Mouse (Mus musculus): ENCODE results near the gene Nipsnap1. TPM values are rescaled to one million over a fixed set of nuclear protein-coding genes. Genes with fewer than 3 reads are reported as not detected.

The Nipsnap1 gene
- total and polyA plus RNA-seq, 2 experiments = 226 to 294 TPM

DNA sequence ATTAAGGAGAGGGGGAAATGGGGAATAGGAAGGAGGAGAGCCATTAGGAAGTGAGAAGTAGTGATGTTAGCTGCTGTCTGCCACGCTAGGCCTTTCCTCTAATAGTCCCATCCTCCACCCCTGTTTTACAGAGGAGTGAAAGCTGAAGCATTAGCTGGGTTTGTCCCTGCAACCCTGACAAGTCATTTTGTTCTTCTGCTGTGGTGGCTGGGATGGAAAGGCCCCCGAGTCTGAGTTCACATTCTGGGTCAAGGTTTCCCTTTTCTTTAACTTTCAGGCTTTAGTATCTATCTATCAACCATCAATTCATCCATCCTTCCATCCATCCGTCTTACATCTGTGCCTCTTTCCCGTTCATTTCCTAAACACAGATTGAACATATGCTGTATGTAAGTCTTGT, 7.3 kb downstream of the Nipsnap1 start:
- H3K9ac ChIP-seq (ENCODE audit: low read depth, low read length) = no peak overlapping the region
- peaks cover 18% of the 10 kb centered on the region; the same call in 1 of the 2 replicates for H3K79me2 ChIP-seq (ENCODE audit: control insufficient read depth, insufficient read depth, low read length)
- WGBS = 81% methylated on average over 4 of the region's 4 CpGs
- TF ChIP-seq CTCF (IDR thresholded peaks at IDR 0.05; ENCODE audit: low read depth, low read length) (no peak), POLR2A (IDR thresholded peaks at IDR 0.05; ENCODE audit: extremely low read depth, insufficient read depth, low read length) (no peak)
- no peaks in the 10 kb centered on the region for H3K27me3 ChIP-seq (ENCODE audit: control insufficient read depth, insufficient read depth, low read length)
- no peak overlapping the region for H3K4me3 ChIP-seq (ENCODE audit: insufficient read depth, low read depth, low read length)
- DNase-seq (ENCODE audit: extremely low read depth, low read depth, low spot score) = no peak
- peak overlapping the region; percentile 43; the same call in 1 of the 2 replicates for H3K27ac ChIP-seq (replicated peaks; ENCODE audit: insufficient read depth, low read depth, low read length)
- H3K4me1 ChIP-seq (ENCODE audit: control insufficient read depth, insufficient read depth, low read length) = peaks cover 28% of the 10 kb centered on the region
- H3K36me3 ChIP-seq (ENCODE audit: control insufficient read depth, insufficient read depth, low read length) = 0 out of 2 replicates have a peak, but pooled peaks cover 3% of the 10 kb centered on the region

DNA sequence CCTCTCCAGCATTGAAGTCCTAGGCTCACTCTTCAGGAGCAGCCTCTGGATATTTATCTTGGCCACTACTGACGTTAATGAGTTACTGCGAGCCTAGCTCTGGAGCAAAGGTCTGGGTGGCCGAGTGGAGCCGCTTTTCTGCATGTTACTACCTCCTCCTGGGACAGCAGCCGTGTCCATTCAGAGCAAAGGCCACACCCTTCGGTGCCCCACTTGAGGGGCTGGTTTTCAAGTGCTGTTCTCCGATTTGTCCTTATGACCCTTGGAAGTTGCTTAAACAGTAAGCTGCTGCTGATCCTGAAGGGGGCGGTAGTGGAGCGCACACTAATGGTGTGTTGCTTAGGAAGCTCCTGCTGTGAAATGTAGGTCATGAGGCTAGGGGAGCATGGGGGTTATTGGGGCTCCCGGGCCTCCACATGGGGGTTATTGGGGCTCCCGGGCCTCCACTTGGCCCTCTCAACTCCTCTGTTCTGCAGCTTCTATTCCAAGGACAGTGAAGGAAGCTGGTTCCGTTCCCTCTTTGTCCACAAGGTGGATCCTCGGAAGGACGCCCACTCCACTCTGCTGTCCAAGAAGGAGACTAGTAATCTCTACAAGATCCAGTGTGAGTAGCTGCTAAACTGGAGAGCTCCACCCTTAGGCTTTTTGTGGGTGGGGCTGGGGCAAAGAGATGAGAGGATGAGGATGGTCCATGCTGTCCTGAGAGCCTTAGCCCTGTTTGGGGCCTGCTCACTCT, 9.3 kb downstream of the Nipsnap1 start:
- Histone ChIP-seq H3K27ac (replicated peaks; ENCODE audit: insufficient read depth, low read depth, low read length) (peak overlapping the region; percentile 66), H3K9ac (ENCODE audit: low read depth, low read length) (peak overlapping the region; percentile 24), H3K79me2 (ENCODE audit: control insufficient read depth, insufficient read depth, low read length) (peaks cover 10% of the 10 kb centered on the region; the same call in 1 of the 2 replicates), H3K4me1 (ENCODE audit: control insufficient read depth, insufficient read depth, low read length) (peaks cover 28% of the 10 kb centered on the region), H3K4me3 (ENCODE audit: insufficient read depth, low read depth, low read length) (peak overlapping the region; percentile 5; the same call in 1 of the 2 replicates), H3K36me3 (ENCODE audit: control insufficient read depth, insufficient read depth, low read length) (peaks cover 3% of the 10 kb centered on the region; the same call in 1 of the 2 replicates), H3K27me3 (ENCODE audit: control insufficient read depth, insufficient read depth, low read length) (no peaks in the 10 kb centered on the region)
- TF ChIP-seq POLR2A (IDR thresholded peaks at IDR 0.05; ENCODE audit: extremely low read depth, insufficient read depth, low read length) = no peak
- TF ChIP-seq CTCF (IDR thresholded peaks at IDR 0.05; ENCODE audit: low read depth, low read length) = peak; percentile 67
- peak; percentile 99 for DNase-seq (ENCODE audit: extremely low read depth, low read depth, low spot score)
- 15% methylated on average over 14 of the region's 14 CpGs for WGBS

- Histone ChIP-seq H3K9ac (ENCODE audit: low read depth, low read length) (no peak overlapping the region), H3K79me2 (ENCODE audit: control insufficient read depth, insufficient read depth, low read length) (0 out of 2 replicates have a peak, but pooled peaks cover 7% of the 10 kb centered on the region), H3K27me3 (ENCODE audit: control insufficient read depth, insufficient read depth, low read length) (no peaks in the 10 kb centered on the region), H3K4me3 (ENCODE audit: insufficient read depth, low read depth, low read length) (no peak overlapping the region), H3K4me1 (ENCODE audit: control insufficient read depth, insufficient read depth, low read length) (peaks cover 26% of the 10 kb centered on the region), H3K27ac (replicated peaks; ENCODE audit: insufficient read depth, low read depth, low read length) (no peak overlapping the region), H3K36me3 (ENCODE audit: control insufficient read depth, insufficient read depth, low read length) (peaks cover 23% of the 10 kb centered on the region; the same call in 1 of the 2 replicates)
- TF ChIP-seq CTCF (IDR thresholded peaks at IDR 0.05; ENCODE audit: low read depth, low read length) (peak; percentile 58; the same call in 1 of the 2 replicates), POLR2A (IDR thresholded peaks at IDR 0.05; ENCODE audit: extremely low read depth, insufficient read depth, low read length) (no peak)
- DNase-seq (ENCODE audit: extremely low read depth, low read depth, low spot score) = peak; percentile 50
- 53% methylated on average over 2 of the region's 2 CpGs for WGBS
These were observed 11.7 kb downstream of the Nipsnap1 start for GRCm38 (mm10) chr11:4885385-4885903.

DNA sequence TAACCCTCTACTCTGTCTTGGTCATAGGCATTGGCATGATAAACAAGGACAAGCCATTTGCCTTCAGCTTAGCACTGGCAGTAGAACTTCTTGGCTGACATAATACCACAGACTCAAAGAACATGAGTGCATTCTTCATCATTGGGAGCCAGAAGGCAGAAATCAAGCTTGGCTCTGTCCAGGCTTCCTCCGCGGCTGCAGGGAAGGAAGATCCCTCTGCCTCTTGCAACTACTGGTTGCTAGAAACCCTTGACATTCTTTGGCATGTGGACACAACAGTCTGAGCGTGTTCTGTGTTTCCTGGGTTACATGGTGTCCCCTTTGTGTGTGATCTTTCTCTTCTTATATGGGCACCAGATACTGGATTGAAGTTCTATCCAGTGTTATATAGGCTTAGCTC, 13.2 kb downstream of the Nipsnap1 start:
- no peak for TF ChIP-seq POLR2A (IDR thresholded peaks at IDR 0.05; ENCODE audit: extremely low read depth, insufficient read depth, low read length)
- TF ChIP-seq CTCF (IDR thresholded peaks at IDR 0.05; ENCODE audit: low read depth, low read length) = no peak
- peaks cover 13% of the 10 kb centered on the region for H3K4me1 ChIP-seq (ENCODE audit: control insufficient read depth, insufficient read depth, low read length)
- 97% methylated on average over 3 of the region's 3 CpGs for WGBS
- no peak overlapping the region for H3K4me3 ChIP-seq (ENCODE audit: insufficient read depth, low read depth, low read length)
- H3K36me3 ChIP-seq (ENCODE audit: control insufficient read depth, insufficient read depth, low read length) = peaks cover 34% of the 10 kb centered on the region; the same call in 1 of the 2 replicates
- no peaks in the 10 kb centered on the region for H3K27me3 ChIP-seq (ENCODE audit: control insufficient read depth, insufficient read depth, low read length)
- no peak overlapping the region for H3K9ac ChIP-seq (ENCODE audit: low read depth, low read length)
- no peak overlapping the region for H3K27ac ChIP-seq (replicated peaks; ENCODE audit: insufficient read depth, low read depth, low read length)
- DNase-seq (ENCODE audit: extremely low read depth, low read depth, low spot score) = no peak
- H3K79me2 ChIP-seq (ENCODE audit: control insufficient read depth, insufficient read depth, low read length) = 0 out of 2 replicates have a peak, but pooled peaks cover 7% of the 10 kb centered on the region

- Histone ChIP-seq H3K36me3 (ENCODE audit: control insufficient read depth, insufficient read depth, low read length) (peaks cover 22% of the 10 kb centered on the region), H3K27ac (replicated peaks; ENCODE audit: insufficient read depth, low read depth, low read length) (peak within 1 kb of the TSS; percentile 83), H3K4me3 (ENCODE audit: insufficient read depth, low read depth, low read length) (peak within 1 kb of the TSS; percentile 92), H3K79me2 (ENCODE audit: control insufficient read depth, insufficient read depth, low read length) (peaks cover 5% of the 10 kb centered on the region; the same call in 1 of the 2 replicates), H3K4me1 (ENCODE audit: control insufficient read depth, insufficient read depth, low read length) (peaks cover 3% of the 10 kb centered on the region; the same call in 1 of the 2 replicates), H3K27me3 (ENCODE audit: control insufficient read depth, insufficient read depth, low read length) (no peaks in the 10 kb centered on the region), H3K9ac (ENCODE audit: low read depth, low read length) (peak within 1 kb of the TSS; percentile 82)
- DNase-seq (ENCODE audit: extremely low read depth, low read depth, low spot score) = peak; percentile 79
- WGBS = under 1% methylated on average over 52 of the region's 52 CpGs
- TF ChIP-seq POLR2A (IDR thresholded peaks at IDR 0.05; ENCODE audit: extremely low read depth, insufficient read depth, low read length) (0 out of 2 replicates have a peak, but pooled peaks have one; percentile 16), CTCF (IDR thresholded peaks at IDR 0.05; ENCODE audit: low read depth, low read length) (no peak)
These were observed 21.4 kb downstream of the Nipsnap1 start, which contains the start of gene Thoc5 for GRCm38 (mm10) chr11:4894848-4895816. Gene Thoc5, plus strand, starts transcription at chr11:4895320.

Data from liver, adult 2 months (tissue).